Mouse (Mus musculus): Measurements from ENCODE around the gene Hes1.

DNA sequence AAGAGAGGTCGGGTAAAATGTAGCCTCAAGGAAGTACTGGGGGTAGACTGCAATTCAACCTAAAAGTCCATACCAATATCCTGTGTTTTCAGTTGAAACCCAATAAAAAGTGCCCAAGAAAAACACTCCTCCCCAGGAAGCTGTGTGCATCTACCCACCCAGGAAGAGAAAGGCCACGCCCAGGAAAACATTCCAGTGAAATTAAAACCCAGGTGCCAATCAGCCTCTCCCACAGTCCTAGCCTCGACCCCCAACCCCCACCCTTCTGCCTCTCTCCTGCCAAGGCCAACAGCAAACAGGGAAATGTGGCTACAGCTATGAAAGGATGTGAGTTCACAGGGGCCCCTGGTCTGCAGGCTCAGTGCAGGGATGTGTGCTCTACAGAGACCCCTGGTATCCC, 19.4 kb downstream of the Hes1 start:
- TF ChIP-seq CTCF (IDR thresholded peaks at IDR 0.05; ENCODE audit: low read depth) (no peak), EP300 (IDR thresholded peaks at IDR 0.05; ENCODE audit: low read depth) (no peak)

All from heart, postnatal 0 days (tissue).